Mouse (Mus musculus) adrenal gland, postnatal 14 days (tissue): Measurements from ENCODE around the gene Gucy2d. TPM values are rescaled to one million over a fixed set of nuclear protein-coding genes. Genes with fewer than 3 reads are reported as not detected.

Source experiments
- DNase-seq: peaks from one replicate; pipeline ENCODE4 v3.0.0; 2021; ENCODE audit warnings: mixed read lengths
- total RNA-seq: library from RNA; stranded (reverse); gene quantifications from 2 replicates; pipeline ENCODE4 v1.2.3, GENCODE M21; 2021

The Gucy2d gene
- total RNA-seq, 1 experiment from 2014 or later = not detected

GRCm38 (mm10) chr7:98523070-98523812 is 83.0 kb downstream of the Gucy2d start:
- peak; percentile 35 for DNase-seq

- DNase-seq = peak; percentile 64
These were observed 83.7 kb downstream of the Gucy2d start for GRCm38 (mm10) chr7:98523813-98524361.

- DNase-seq = peak; percentile 49
These were observed 84.2 kb downstream of the Gucy2d start for GRCm38 (mm10) chr7:98524401-98524800.

- no peak for DNase-seq
These were observed 84.9 kb downstream of the Gucy2d start for GRCm38 (mm10) chr7:98524869-98525699.

Other genes with a start within 250 kb of the Gucy2d start
- gene B3gnt6, start 240.9 kb upstream of the Gucy2d start, total RNA-seq = 5.6 and 8.5 TPM in 2 replicates
- 16.6 and 17.0 TPM in 2 replicates for gene Acer3, start 119.2 kb upstream of the Gucy2d start, total RNA-seq
- gene Tsku, start 79.1 kb upstream of the Gucy2d start, total RNA-seq = 12.3 and 13.2 TPM in 2 replicates
- gene Lrrc32, start 48.9 kb downstream of the Gucy2d start, total RNA-seq = 14.0 and 18.4 TPM in 2 replicates
- 31.5 and 40.2 TPM in 2 replicates for gene Emsy, start 216.4 kb downstream of the Gucy2d start, total RNA-seq